Mouse (Mus musculus) layer of hippocampus, postnatal 25 days (tissue): ENCODE measurements around the gene Galnt5. TPM values are rescaled to one million over a fixed set of nuclear protein-coding genes. Genes with fewer than 3 reads are reported as not detected.

Experiments
- total RNA-seq, 2 experiments: library from RNA; stranded (reverse); gene quantifications; 2 replicates each; pipeline ENCODE4 v1.2.3; 2021

The Galnt5 gene
- total RNA-seq, 2 experiments from 2014 or later, result 0.07 TPM; not detected in 1

Other genes starting within 250 kb of the Galnt5 start
- 10 to 100 TPM; 25.4 to 31.8 TPM for gene Ermn, start 55.0 kb downstream of the Galnt5 start, total RNA-seq
- not detected for gene Cytip, start 197.6 kb downstream of the Galnt5 start, total RNA-seq